Mouse (Mus musculus) R1 (cell line): ENCODE data around the gene Tspan6.

Experiments
- DNase-seq: peaks from one replicate; pipeline ENCODE4 v3.0.0-alpha.2; 2018; ENCODE audit warnings: low read depth, low spot score

The Tspan6 gene

GRCm38 (mm10) chrX:133898014-133898542 lies at the start of gene Tspan6:
Tspan6 (minus strand) TSS chrX:133898429.
- DNase-seq, result peak; percentile 73

GRCm38 (mm10) chrX:133947427-133947826 lies 49.2 kb upstream of the Tspan6 start:
- peak; percentile 59 for DNase-seq

DNA sequence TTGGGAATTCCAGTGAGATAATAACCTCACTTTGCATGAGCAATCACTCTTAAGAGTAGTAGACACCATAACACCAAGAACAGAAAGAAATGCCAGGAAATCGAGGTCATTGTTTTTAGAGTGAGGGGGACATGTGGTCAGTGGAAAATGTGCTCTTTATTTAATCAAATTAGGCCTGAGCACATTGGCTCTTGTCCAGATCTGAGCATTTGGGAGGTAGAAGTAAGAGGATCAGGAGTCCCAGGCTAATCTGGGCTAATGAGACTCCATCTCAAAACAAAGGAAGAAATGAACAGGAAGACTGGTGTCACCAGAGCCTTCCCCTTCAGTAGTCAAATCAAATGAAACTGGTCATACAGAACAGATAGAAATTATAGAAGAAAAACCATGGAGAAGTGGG lies 41.3 kb upstream of the Tspan6 start:
- no peak for DNase-seq

DNA sequence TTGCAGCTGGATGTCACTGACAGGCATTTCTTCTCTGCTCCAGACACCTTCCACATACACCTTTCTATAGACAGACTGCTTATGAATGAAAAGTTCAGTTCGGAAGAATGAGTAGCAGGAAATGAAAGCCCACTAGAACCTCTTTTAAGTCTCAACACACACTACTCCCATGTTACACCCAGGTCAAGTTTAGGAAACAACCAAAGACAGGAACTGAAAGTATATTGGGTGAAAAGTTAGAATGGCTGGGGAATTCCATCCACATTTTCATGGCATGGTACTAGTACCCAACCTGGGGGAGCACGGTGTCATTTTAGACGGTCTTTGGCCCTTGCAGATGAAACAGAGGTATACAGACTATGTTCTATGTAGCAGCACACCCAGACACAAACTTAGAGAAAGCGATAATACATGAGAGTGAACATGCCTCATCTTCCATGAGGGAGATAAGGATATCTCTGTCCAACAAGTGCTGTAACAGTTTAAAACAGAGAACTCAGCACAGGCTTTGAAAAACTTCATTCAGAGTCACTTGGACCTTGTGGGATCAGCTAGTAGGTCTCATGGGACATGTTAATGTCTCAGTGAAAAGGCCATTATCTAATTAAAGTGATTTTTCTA lies 38.5 kb upstream of the Tspan6 start:
- DNase-seq, result no peak

- peak; percentile 38 for DNase-seq
These were observed 33.2 kb upstream of the Tspan6 start for GRCm38 (mm10) chrX:133931302-133932013.

- no peak for DNase-seq
These were observed 28.5 kb upstream of the Tspan6 start for GRCm38 (mm10) chrX:133926760-133927159.

- DNase-seq, result no peak
These were observed 23.0 kb upstream of the Tspan6 start for GRCm38 (mm10) chrX:133921187-133921586.

GRCm38 (mm10) chrX:133914219-133914618 lies 16.0 kb upstream of the Tspan6 start:
- no peak for DNase-seq

GRCm38 (mm10) chrX:133913006-133913405 lies 14.8 kb upstream of the Tspan6 start:
- DNase-seq, result no peak

DNA sequence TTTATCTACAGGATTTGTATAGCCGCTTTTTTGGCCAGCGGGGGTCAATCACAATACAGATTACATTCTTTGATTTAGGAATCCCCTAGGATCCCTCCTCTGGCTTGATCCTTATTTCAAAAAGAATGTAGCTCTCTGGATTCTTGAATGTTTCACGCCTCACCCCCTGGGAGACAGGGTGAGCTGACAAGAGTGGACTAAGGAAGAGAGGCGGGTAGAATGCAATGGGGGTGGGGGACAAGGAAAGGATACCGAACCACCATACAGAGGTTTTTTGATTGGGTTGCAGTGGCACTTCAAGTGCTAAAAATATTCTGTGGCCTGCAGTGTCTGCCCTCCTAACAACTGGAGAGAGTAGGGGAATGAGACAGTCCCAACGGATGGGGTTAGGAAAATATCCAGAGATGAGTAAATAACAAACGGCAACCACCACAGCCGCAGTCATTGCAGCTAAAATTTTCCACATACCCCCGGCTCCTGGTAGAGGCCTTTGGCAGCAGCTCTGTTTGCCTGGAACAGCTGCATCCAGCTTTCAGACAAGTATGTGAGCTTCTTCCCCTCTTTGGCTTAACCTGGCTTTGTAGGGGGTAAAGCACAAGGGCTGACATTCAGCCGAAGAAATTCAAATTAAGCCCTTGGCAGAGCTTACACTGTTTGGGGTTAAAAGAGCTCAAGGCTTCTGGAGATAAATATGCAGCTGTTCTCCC lies 13.3 kb upstream of the Tspan6 start:
- DNase-seq, result no peak

GRCm38 (mm10) chrX:133908261-133908660 lies 10.0 kb upstream of the Tspan6 start, which contains the start of gene Srpx2:
Srpx2 (plus strand) TSS chrX:133908426.
- DNase-seq, result no peak

- no peak for DNase-seq
These were observed 10.1 kb downstream of the Tspan6 start for GRCm38 (mm10) chrX:133888111-133888510.

GRCm38 (mm10) chrX:133887308-133887707 lies 10.9 kb downstream of the Tspan6 start:
- DNase-seq, result no peak

- DNase-seq, result no peak
These were observed 28.5 kb downstream of the Tspan6 start for GRCm38 (mm10) chrX:133869743-133870142.

DNA sequence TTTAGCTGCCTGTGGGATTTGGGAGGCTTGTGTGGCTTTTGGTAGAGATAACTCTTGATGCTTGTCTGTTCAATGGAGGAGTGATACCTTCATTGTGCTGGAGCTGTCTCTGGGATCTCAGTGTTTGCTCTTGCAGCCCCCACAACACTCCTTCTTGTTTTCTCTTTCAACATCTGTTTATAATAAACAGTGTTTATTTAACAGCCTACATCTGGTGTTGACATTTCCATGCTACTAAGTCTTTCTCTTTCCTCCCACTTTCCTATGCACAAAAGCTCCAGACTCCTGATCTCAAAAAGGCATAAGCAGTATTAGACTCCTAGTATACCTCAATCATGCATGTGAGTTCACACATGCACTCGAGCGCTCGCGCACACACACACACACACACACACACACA lies 44.6 kb downstream of the Tspan6 start:
- DNase-seq, result no peak

DNA sequence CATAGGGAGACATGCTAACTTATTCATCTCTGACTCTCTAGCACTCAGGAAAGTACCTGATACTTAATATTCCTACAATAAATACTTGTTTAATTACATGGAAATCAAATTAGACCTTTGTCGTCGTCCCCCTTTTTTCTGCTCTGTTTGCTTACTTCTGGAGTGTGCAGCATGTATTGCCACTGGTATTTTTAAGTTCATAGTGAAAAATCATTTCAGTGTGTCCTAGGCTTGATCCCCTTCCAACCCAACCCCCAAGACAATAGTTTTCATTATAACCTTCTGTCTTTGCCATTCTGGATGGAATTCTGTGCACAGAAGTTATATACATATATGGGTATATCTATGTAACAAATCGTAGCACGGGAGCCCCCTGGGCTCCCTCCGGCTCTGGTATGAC lies 47.5 kb downstream of the Tspan6 start, which contains the start of gene Tnmd:
TSS of gene Tnmd (plus strand) at position 301 of the 400 bp plus-strand sequence.
- DNase-seq, result no peak
